Mouse (Mus musculus) E14TG2a.4 (cell line): Measurements from ENCODE around the gene Kcnj9.

Experiments used
- CTCF ChIP-seq: conservative IDR thresholded peaks from 2 replicates; pipeline ENCODE4 v1.5.1; 2014; ENCODE audit warnings: low read length
- NANOG ChIP-seq: IDR thresholded peaks from 2 replicates; pipeline ENCODE4 v1.6.1; 2014; ENCODE audit warnings: borderline replicate concordance, low read length, mixed read lengths
- POU5F1 ChIP-seq: IDR thresholded peaks from 2 replicates; pipeline ENCODE4 v1.6.1; 2014; ENCODE audit warnings: low read length, borderline replicate concordance

GRCm38 (mm10) chr1:172274116-172274515, 55.0 kb downstream of the Kcnj9 start:
- TF ChIP-seq CTCF (no peak), NANOG (no peak), POU5F1 (no peak)
